Mouse (Mus musculus) stomach, embryonic 16.5 days (tissue): Measurements from ENCODE around the gene Ulk4. TPM values are rescaled to one million over a fixed set of nuclear protein-coding genes. Genes with fewer than 3 reads are reported as not detected.
A peak's percentile ranks its signal among the peaks of the same experiment; 100 is the strongest.

Experiments used
- ATAC-seq: fragments of 200-750 bp; cut with Nextera tagmentation; 2 replicates; pipeline ENCODE4 v1.8.0; 2017; ENCODE audit warnings: moderate number of reproducible peaks, moderate TSS enrichment; ENCODE audit not compliant: insufficient read depth, low FRiP score
- H3K27ac ChIP-seq: fragments of 300-500 bp; sonication (generic); 2 replicates; pipeline ENCODE4 v1.5.1; 2014; ENCODE audit warnings: low read length
- H3K27me3 ChIP-seq: fragments of 300-500 bp; sonication (generic); 2 replicates; pipeline ENCODE4 v1.6.1; 2014; ENCODE audit warnings: low read length, control low read depth, mixed read lengths; ENCODE audit not compliant: control insufficient read depth, insufficient read depth
- H3K36me3 ChIP-seq: fragments of 300-500 bp; sonication (generic); 2 replicates; pipeline ENCODE4 v1.6.1; 2014; ENCODE audit warnings: low read length; ENCODE audit not compliant: control insufficient read depth, insufficient read depth
- H3K4me1 ChIP-seq: fragments of 300-500 bp; sonication (generic); 2 replicates; pipeline ENCODE4 v1.6.1; 2014; ENCODE audit warnings: low read length, control low read depth, mixed read lengths; ENCODE audit not compliant: control insufficient read depth, insufficient read depth
- H3K4me2 ChIP-seq: fragments of 300-500 bp; sonication (generic); 2 replicates; pipeline ENCODE4 v1.6.1; 2014; ENCODE audit warnings: low read depth, low read length, mixed read lengths
- H3K4me3 ChIP-seq: fragments of 300-500 bp; sonication (generic); replicated peaks from 2 replicates; pipeline ENCODE4 v1.5.1; 2014; ENCODE audit warnings: mild to moderate bottlenecking, low read length
- H3K9ac ChIP-seq: fragments of 300-500 bp; sonication (generic); 2 replicates; pipeline ENCODE4 v1.6.1; 2014; ENCODE audit warnings: low read length
- H3K9me3 ChIP-seq: fragments of 300-500 bp; sonication (generic); replicated peaks from 2 replicates; pipeline ENCODE4 v1.6.1; 2016; ENCODE audit warnings: low read length, control low read depth; ENCODE audit not compliant: control insufficient read depth
- WGBS: fragments of 180-500 bp; shearing (Covaris S2); extraction: QIAGEN DNeasy Blood & Tissue Kit; methylation state at CpG from one replicate; pipeline ENCODE4 v1.1.7; 2014; 5-methylcytosine and 5-hydroxymethylcytosine counted together
- polyA plus RNA-seq: library from polyadenylated mRNA; unstranded; fragments of >200 nt; fragmentation: Nextera tagmentation; extraction: Ambion mirVana; gene quantifications from 2 replicates; pipeline ENCODE4 v1.2.1, GENCODE M21; 2015

Gene Ulk4
- polyA plus RNA-seq, 1 experiment from 2014 or later: 124 TPM

DNA sequence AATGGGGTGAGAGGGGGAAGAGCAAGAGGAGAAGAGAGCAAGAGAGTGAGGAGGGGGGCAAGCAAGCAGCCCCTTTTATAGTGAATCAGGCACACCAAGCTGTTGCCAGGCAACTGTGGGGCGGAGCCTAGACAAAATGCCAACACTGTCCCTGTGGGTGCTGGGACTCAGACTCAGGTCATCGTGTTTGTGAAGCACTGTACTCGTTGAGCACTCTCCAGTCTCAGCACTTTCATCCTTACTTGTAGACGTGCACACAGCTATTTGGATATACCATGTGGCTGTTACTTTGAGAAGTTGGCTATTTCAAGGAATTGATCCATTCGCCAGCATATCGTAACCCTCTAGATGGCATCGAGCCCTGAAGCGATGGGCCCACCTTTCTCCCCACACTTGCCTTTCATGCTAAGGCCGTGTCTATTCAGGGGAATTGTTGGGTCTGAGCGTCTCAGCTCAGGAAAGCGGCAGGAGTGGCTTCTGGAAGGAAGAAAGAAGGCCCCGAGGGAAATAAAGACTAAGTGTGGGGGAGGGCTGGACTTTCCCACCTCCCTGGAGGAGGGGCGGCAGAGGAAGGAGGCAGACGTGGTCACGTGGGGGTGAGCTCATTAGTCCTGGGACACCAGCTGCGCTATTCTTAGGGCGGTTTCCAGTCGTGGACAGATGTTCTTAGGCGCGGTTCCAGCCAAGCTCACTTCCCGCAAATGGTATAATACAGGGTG lies 36.8 kb upstream of the Ulk4 start:
- ATAC-seq: peak; percentile 89

DNA sequence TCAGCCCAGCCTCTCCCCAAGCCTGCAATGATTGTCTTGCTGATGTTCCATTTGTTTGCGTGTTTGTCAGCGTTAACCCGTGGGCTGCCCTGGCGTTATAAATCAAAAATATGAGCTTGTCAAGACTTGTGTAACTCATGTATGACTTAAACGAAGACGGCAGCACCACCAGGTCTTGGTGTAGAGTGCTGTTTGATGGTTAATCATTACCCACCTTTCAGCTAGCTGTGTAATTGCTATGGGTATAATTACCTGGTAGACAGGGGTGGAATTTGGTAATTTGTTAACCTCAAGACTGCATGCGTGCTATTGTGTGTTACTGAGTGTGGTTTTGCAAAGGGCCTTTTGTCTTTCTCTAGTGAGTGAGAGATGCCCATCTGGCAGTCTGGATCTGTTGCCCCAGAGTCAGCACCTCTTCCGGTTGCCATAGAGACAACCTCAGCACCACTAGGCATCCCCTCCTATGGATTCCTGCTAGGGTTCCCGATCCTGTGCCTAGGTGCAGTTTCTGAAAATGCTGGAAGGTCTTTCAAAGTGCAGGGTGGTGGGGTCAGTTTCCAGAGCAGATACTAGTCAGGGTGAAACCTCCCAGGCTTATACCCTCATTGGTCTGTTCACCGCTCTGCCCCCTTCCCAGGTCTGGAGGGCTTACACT lies 35.4 kb upstream of the Ulk4 start:
- no peak for ATAC-seq
- H3K4me3 ChIP-seq: no peak overlapping the region
- no peaks in the 10 kb centered on the region for H3K27me3 ChIP-seq
- no peaks in the 10 kb centered on the region for H3K9me3 ChIP-seq
- peaks cover 50% of the 10 kb centered on the region for H3K4me1 ChIP-seq
- no peaks in the 10 kb centered on the region for H3K36me3 ChIP-seq
- H3K4me2 ChIP-seq: no peak overlapping the region
- H3K9ac ChIP-seq: no peak overlapping the region; the same call in 1 of the 2 replicates
- no peak overlapping the region for H3K27ac ChIP-seq
- WGBS: 48% methylated on average over 10 of the region's 10 CpGs

More for the DNA sequence above, 36.8 kb upstream of the Ulk4 start:
- Histone ChIP-seq H3K27me3 (no peaks in the 10 kb centered on the region), H3K9ac (peak overlapping the region; percentile 66), H3K9me3 (no peaks in the 10 kb centered on the region), H3K36me3 (no peaks in the 10 kb centered on the region), H3K27ac (peak overlapping the region; percentile 96), H3K4me1 (peaks cover 54% of the 10 kb centered on the region), H3K4me2 (peak overlapping the region; percentile 62), H3K4me3 (peak overlapping the region; percentile 40)
- WGBS: 2% methylated on average over 21 of the region's 21 CpGs

DNA sequence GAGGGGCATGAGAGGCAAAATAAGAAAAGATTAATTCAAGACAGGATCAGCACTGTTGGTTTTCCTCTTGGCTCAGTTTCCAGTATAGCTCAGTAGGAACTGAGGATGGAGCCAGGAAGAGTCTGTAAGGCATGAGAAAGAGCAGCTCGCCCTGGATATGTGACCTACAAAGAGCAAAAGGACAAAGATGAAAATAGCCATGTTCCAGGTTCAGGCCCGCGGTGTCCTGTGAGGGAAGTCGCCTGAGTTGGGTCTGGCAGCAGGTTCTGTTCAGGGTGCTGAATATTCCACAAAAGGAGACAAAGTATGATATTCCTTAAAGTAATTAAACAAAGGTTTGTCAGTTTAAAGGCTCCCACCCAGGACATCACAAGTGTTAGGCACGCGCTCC lies 34.8 kb upstream of the Ulk4 start:
- H3K4me3 ChIP-seq: no peak overlapping the region
- 58% methylated on average over 6 of the region's 6 CpGs for WGBS

DNA sequence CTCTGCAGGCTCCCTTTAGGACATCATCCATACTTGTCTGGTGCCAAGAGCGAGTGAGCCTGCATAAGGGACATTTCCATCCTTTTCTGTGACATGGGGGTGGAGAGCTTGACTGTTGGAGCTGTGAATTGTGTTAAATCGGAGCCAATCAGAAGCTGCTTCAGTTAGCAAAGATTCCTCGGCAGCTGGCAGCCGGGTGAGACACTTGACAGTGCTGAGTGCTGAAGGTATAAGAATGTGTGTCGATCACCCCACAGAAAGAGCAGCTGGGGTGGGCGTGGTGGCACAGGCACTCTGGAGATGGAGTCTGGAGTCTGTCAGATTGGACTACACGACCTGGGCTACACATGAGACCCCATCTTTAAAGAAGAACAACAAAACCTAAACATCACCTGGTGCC lies 33.5 kb upstream of the Ulk4 start:
- ATAC-seq: no peak
- Histone ChIP-seq H3K36me3 (no peaks in the 10 kb centered on the region), H3K9ac (no peak overlapping the region), H3K27ac (no peak overlapping the region), H3K9me3 (no peaks in the 10 kb centered on the region), H3K27me3 (no peaks in the 10 kb centered on the region), H3K4me1 (peaks cover 34% of the 10 kb centered on the region), H3K4me2 (no peak overlapping the region), H3K4me3 (no peak overlapping the region)
- WGBS: 70% methylated on average over 7 of the region's 7 CpGs

More for the DNA sequence above, 34.8 kb upstream of the Ulk4 start:
- no peak overlapping the region for H3K4me2 ChIP-seq
- H3K4me1 ChIP-seq: peaks cover 45% of the 10 kb centered on the region
- no peaks in the 10 kb centered on the region for H3K9me3 ChIP-seq
- ATAC-seq: no peak
- H3K36me3 ChIP-seq: no peaks in the 10 kb centered on the region
- H3K9ac ChIP-seq: no peak overlapping the region; the same call in 1 of the 2 replicates
- H3K27ac ChIP-seq: peak overlapping the region; percentile 25; the same call in 1 of the 2 replicates
- H3K27me3 ChIP-seq: no peaks in the 10 kb centered on the region

DNA sequence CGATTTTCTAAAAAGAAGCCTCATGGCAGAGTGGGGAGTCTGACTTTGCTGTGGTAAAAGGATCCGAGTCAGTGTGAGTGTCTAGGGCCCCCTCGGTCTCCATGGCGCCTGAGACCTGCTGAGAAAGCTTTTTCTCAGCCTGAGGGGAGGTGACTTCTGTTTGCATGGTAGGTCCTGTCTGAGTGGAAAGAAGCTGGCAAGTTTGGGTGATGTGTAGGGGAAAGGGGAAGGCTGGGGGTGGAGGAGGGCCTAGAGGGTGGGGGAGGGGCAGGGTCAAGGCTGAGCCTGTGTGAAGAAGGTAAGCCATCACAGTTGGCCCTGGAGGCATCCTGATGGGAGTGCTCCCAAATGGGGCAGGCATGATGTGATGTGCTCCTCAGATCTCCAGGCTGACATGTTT lies 32.3 kb upstream of the Ulk4 start:
- Histone ChIP-seq H3K4me1 (peaks cover 22% of the 10 kb centered on the region), H3K36me3 (no peaks in the 10 kb centered on the region), H3K4me3 (no peak overlapping the region), H3K27me3 (no peaks in the 10 kb centered on the region), H3K9me3 (no peaks in the 10 kb centered on the region), H3K9ac (no peak overlapping the region), H3K4me2 (no peak overlapping the region), H3K27ac (no peak overlapping the region)
- WGBS: 52% methylated on average over 4 of the region's 4 CpGs
- no peak for ATAC-seq

DNA sequence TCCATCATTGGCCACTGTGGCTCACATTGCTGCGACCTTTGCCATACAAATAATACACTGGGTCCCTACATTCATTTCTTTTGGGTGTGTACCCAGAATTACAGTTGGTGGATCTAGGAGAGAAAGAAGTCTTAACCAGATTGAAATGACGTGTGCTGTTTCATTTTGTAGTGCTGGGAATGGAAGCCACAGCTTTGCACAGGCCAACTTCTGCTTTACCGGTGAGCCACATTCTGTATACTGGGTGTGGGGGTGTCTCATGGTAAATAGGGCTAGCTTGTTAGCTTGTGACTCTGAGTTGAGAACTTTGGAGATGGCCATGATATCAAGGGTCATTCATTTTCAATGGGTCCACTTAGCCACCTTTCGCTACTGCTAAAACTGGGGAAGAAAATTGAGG lies 28.5 kb upstream of the Ulk4 start:
- WGBS: 91% methylated on average over 4 of the region's 4 CpGs
- Histone ChIP-seq H3K4me1 (peaks cover 12% of the 10 kb centered on the region), H3K36me3 (no peaks in the 10 kb centered on the region), H3K9me3 (no peaks in the 10 kb centered on the region), H3K27me3 (no peaks in the 10 kb centered on the region), H3K27ac (no peak overlapping the region), H3K9ac (no peak overlapping the region), H3K4me2 (no peak overlapping the region), H3K4me3 (no peak overlapping the region)
- no peak for ATAC-seq

DNA sequence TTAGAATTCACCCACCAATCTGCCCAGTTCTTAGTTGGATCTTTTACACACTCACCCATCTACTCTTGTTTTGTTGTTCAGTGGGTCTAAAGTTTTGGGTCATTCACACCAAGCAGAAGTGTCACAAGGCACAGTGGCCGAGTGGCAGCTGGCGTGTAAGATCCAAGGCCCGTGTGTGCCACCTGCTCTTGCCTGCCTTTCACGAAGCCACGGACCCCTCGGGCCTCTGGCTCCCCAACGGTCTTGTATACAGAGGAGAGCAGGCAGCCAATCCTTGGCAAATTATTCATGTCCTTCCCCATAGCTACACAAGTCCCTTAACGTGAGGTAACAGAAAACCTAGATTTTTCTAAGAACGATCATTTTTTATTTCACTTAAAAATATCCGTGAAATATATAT lies 27.5 kb upstream of the Ulk4 start:
- H3K27me3 ChIP-seq: no peaks in the 10 kb centered on the region
- ATAC-seq: no peak
- no peaks in the 10 kb centered on the region for H3K36me3 ChIP-seq
- peaks cover 20% of the 10 kb centered on the region for H3K4me1 ChIP-seq
- H3K9me3 ChIP-seq: no peaks in the 10 kb centered on the region
- no peak overlapping the region for H3K4me3 ChIP-seq
- H3K4me2 ChIP-seq: no peak overlapping the region
- WGBS: 77% methylated on average over 10 of the region's 10 CpGs
- H3K27ac ChIP-seq: no peak overlapping the region
- H3K9ac ChIP-seq: no peak overlapping the region

DNA sequence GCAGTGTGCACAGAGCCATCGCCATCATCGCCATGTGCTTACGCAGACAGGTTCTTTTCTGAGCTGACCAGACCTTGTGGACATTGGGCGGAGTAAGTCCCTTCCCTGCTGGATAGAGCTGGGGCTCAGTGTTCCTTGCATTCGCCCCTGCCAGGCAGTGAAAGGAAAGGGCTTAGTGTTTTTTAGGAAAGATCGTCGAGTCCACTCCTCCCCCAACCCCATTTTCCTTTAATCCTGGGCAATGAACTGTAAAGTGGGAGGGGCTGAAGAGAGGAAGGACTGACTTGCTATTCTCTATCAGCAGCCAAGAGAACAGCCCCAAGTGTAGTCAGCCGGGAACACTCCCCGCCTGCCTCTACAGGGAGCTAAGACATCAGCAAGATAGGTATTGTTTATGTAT lies 26.8 kb upstream of the Ulk4 start:
- H3K9me3 ChIP-seq: no peaks in the 10 kb centered on the region
- peak overlapping the region; percentile 23; the same call in 1 of the 2 replicates for H3K27ac ChIP-seq
- H3K4me2 ChIP-seq: no peak overlapping the region
- no peak for ATAC-seq
- no peak overlapping the region for H3K4me3 ChIP-seq
- 57% methylated on average over 9 of the region's 9 CpGs for WGBS
- H3K4me1 ChIP-seq: peaks cover 28% of the 10 kb centered on the region
- H3K9ac ChIP-seq: no peak overlapping the region
- no peaks in the 10 kb centered on the region for H3K27me3 ChIP-seq
- no peaks in the 10 kb centered on the region for H3K36me3 ChIP-seq

DNA sequence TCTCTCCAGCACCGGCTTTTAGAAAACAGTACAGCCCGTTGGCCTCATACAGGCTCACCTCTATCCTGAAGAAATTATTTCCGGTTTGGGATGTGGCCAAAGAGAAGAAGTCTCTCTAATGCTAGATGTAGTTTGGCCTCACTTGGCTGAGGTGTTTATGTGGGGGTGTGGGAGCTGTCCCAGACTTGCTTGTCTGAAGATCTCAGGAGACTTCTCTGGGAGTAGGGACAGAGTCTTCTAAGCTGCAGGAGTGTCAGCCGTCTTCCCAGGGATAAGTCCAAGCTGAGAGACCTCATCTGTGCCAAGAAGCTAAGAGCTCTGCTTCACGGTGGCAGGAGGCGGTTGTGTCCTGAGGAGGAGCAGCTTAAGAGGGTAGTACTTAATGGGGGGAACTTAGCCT lies 26.1 kb upstream of the Ulk4 start:
- H3K4me2 ChIP-seq: no peak overlapping the region
- no peak overlapping the region for H3K9ac ChIP-seq
- H3K27me3 ChIP-seq: no peaks in the 10 kb centered on the region
- peaks cover 33% of the 10 kb centered on the region for H3K4me1 ChIP-seq
- H3K27ac ChIP-seq: 0 out of 2 replicates have a peak overlapping the region, but pooled peaks have one; percentile 23
- no peak overlapping the region for H3K4me3 ChIP-seq
- no peak for ATAC-seq
- 55% methylated on average over 6 of the region's 6 CpGs for WGBS
- H3K9me3 ChIP-seq: no peaks in the 10 kb centered on the region
- H3K36me3 ChIP-seq: no peaks in the 10 kb centered on the region
